Mouse (Mus musculus): ENCODE measurements at regions not wholly inside any gene's neighbourhood (a gene's known extent, or its start where the extent isn't known, plus 50 kb on each side); places are given as distances from the start of the nearest gene placed in this dataset.
"Not testable (repeated sequence)": the region's sequence is repeated elsewhere in the genome, so short reads cannot be mapped to it uniquely, and the experiment has no call there.

DNA sequence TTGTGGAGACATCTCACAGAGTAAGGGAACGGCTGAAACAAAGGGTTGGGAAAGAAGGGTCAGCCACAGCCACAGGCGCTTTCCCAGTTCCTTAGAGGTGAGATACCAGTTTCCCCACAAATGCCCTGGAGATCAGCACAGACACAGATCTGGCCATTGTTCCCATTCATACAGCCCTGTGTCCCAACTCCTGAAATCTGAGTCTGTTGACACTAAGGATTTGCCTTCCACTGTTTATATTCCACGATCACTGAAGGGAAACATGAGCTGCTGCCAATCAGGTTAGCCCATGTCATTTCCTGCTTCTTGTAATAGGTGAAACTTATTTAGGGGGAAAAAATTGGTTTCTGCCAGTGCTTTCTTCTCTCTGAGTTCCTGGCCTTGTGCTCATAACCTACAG, 78.5 kb upstream of the Zcchc2 start:
- DNase-seq (ENCODE audit: low spot score), result no peak
- no peak for ATAC-seq (replicated peaks; ENCODE audit: low FRiP score, low TSS enrichment, low read depth)

DNA sequence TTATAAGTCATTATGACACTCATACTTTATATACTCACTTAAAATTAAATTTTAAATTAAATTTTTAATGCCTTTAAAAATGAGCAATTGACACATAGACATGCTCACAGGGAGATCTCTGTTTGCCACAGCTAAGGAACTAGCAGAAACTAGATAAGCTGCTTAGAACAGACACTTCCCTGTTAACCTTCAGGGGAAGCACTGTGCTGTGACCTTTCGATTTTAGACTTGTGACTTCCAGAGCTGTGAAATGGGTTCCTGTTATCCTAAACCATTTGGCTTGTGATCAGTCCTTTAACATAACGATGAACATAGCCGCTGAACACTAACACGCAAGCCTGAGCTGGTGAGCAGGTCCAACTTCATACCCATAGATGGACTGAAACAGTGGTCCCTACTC, 68.4 kb upstream of the Zcchc2 start:
- 89% methylated on average over 4 of the region's 4 CpGs for WGBS

More for the DNA sequence above, 78.5 kb upstream of the Zcchc2 start:
- Histone ChIP-seq H3K9me3 (ENCODE audit: control insufficient read depth, low read length) (no peaks in the 10 kb centered on the region), H3K4me2 (ENCODE audit: low read length) (no peak overlapping the region), H3K4me3 (ENCODE audit: low read depth, low read length) (no peak overlapping the region), H3K4me1 (replicated peaks; ENCODE audit: control insufficient read depth, insufficient read depth, low read length) (0 out of 2 replicates have a peak, but pooled peaks cover 5% of the 10 kb centered on the region), H3K9ac (ENCODE audit: low read length) (no peak overlapping the region), H3K27me3 (replicated peaks; ENCODE audit: control insufficient read depth, insufficient read depth, low read length) (no peaks in the 10 kb centered on the region), H3K27ac (ENCODE audit: low read depth) (no peak overlapping the region), H3K36me3 (ENCODE audit: control insufficient read depth, insufficient read depth, low read length) (no peaks in the 10 kb centered on the region)
- WGBS, result 47% methylated on average over 3 of the region's 3 CpGs

DNA sequence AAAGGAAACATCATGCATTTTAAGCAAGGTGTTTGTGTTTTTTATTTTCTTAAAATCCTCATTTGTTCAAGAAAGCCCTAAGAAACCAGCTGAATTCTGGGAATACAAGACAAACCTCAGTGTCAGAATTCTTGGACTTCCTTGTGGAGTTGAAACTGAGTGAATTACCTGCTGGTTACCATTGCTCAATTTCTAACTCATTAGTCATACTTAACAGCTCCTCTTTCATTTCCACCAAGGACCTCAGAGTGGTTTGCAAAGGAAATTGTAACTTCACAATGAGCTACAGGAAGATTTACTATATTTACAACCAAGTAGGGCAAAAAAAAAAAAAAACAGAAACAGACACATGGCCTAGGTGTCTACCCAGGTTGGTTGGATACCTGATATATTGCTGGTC, 67.6 kb upstream of the Zcchc2 start:
- Histone ChIP-seq H3K27me3 (replicated peaks; ENCODE audit: control insufficient read depth, insufficient read depth, low read length) (no peaks in the 10 kb centered on the region), H3K4me1 (replicated peaks; ENCODE audit: control insufficient read depth, insufficient read depth, low read length) (no peaks in the 10 kb centered on the region), H3K4me2 (ENCODE audit: low read length) (no peak overlapping the region), H3K4me3 (ENCODE audit: low read depth, low read length) (no peak overlapping the region), H3K9ac (ENCODE audit: low read length) (no peak overlapping the region), H3K36me3 (ENCODE audit: control insufficient read depth, insufficient read depth, low read length) (no peaks in the 10 kb centered on the region), H3K27ac (ENCODE audit: low read depth) (no peak overlapping the region), H3K9me3 (ENCODE audit: control insufficient read depth, low read length) (no peaks in the 10 kb centered on the region)
- no peak for ATAC-seq (replicated peaks; ENCODE audit: low FRiP score, low TSS enrichment, low read depth)
- DNase-seq (ENCODE audit: low spot score), result no peak

More for the DNA sequence above, 68.4 kb upstream of the Zcchc2 start:
- Histone ChIP-seq H3K4me3 (ENCODE audit: low read depth, low read length) (no peak overlapping the region), H3K27me3 (replicated peaks; ENCODE audit: control insufficient read depth, insufficient read depth, low read length) (no peaks in the 10 kb centered on the region), H3K9me3 (ENCODE audit: control insufficient read depth, low read length) (no peaks in the 10 kb centered on the region), H3K9ac (ENCODE audit: low read length) (no peak overlapping the region), H3K27ac (ENCODE audit: low read depth) (no peak overlapping the region), H3K4me1 (replicated peaks; ENCODE audit: control insufficient read depth, insufficient read depth, low read length) (no peaks in the 10 kb centered on the region), H3K4me2 (ENCODE audit: low read length) (no peak overlapping the region), H3K36me3 (ENCODE audit: control insufficient read depth, insufficient read depth, low read length) (no peaks in the 10 kb centered on the region)
- ATAC-seq (replicated peaks; ENCODE audit: low FRiP score, low TSS enrichment, low read depth) (no peak), DNase-seq (ENCODE audit: low spot score) (no peak)

DNA sequence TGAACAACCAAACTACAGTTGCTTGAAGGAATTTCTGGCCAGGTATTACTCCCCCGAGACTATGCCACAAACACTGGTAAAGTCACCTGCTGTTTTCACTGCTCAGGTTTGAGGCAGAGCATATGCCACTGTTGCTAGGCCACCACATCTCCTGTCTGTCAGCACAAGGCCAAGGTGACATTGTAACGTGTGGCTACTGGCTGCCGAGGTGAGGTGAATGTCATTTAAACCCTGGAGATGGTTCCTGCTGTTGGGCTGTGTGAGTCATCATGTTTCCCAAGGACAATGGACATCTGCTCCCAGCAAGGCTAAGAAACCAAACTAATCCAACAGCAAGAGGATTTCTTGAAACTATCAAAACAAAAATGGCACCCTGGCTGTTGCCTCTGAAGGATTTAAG, 67.2 kb upstream of the Zcchc2 start:
- Histone ChIP-seq H3K36me3 (ENCODE audit: control insufficient read depth, insufficient read depth, low read length) (no peaks in the 10 kb centered on the region), H3K4me2 (ENCODE audit: low read length) (no peak overlapping the region), H3K4me1 (replicated peaks; ENCODE audit: control insufficient read depth, insufficient read depth, low read length) (no peaks in the 10 kb centered on the region), H3K9me3 (ENCODE audit: control insufficient read depth, low read length) (no peaks in the 10 kb centered on the region), H3K9ac (ENCODE audit: low read length) (no peak overlapping the region), H3K27ac (ENCODE audit: low read depth) (no peak overlapping the region), H3K27me3 (replicated peaks; ENCODE audit: control insufficient read depth, insufficient read depth, low read length) (no peaks in the 10 kb centered on the region), H3K4me3 (ENCODE audit: low read depth, low read length) (no peak overlapping the region)
- ATAC-seq (replicated peaks; ENCODE audit: low FRiP score, low TSS enrichment, low read depth) (no peak), DNase-seq (ENCODE audit: low spot score) (no peak)
- WGBS, result 62% methylated on average over 3 of the region's 3 CpGs

DNA sequence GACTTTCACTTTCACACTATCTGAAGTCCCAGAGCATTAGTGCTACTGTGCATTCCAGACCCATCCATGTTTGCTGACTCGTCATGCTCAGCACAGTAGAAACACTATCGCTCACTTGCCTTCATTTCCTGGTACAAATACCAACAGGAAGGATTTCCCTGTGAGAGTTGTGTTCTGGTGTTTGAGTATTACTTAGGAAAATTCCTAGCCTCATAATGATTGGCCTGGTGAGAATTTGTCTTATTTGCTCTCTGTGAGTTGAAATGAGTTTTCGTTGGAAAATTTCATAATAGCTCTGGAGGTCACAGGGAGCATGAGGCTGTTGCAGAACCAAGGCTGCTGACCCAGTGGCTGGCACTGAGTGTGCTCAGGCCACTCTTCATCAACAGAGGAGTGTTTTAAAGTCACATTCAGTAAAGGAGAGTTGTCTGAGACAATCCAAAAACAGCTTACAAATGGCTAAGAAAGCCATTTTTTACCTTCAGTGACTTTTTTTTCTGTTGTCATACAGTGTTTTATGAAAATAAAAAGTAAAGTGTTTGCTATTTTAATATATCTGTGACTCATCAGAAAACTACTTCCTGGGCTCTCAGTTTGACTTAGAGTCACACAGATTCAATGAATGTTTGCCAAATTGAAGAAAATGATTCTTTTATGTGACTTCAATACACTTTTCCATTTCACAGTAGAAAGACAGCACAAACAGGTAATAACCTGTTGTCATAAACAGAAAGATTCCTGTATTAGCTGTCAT, 64.4 kb upstream of the Zcchc2 start:
- Histone ChIP-seq H3K4me2 (ENCODE audit: low read length) (no peak overlapping the region), H3K9ac (ENCODE audit: low read length) (no peak overlapping the region), H3K27ac (ENCODE audit: low read depth) (no peak overlapping the region), H3K36me3 (ENCODE audit: control insufficient read depth, insufficient read depth, low read length) (no peaks in the 10 kb centered on the region), H3K9me3 (ENCODE audit: control insufficient read depth, low read length) (no peaks in the 10 kb centered on the region), H3K4me1 (replicated peaks; ENCODE audit: control insufficient read depth, insufficient read depth, low read length) (no peaks in the 10 kb centered on the region), H3K27me3 (replicated peaks; ENCODE audit: control insufficient read depth, insufficient read depth, low read length) (no peaks in the 10 kb centered on the region), H3K4me3 (ENCODE audit: low read depth, low read length) (no peak overlapping the region)
- ATAC-seq (replicated peaks; ENCODE audit: low FRiP score, low TSS enrichment, low read depth) (no peak), DNase-seq (ENCODE audit: low spot score) (no peak)
- WGBS, result 61% methylated on average over 3 of the region's 3 CpGs

DNA sequence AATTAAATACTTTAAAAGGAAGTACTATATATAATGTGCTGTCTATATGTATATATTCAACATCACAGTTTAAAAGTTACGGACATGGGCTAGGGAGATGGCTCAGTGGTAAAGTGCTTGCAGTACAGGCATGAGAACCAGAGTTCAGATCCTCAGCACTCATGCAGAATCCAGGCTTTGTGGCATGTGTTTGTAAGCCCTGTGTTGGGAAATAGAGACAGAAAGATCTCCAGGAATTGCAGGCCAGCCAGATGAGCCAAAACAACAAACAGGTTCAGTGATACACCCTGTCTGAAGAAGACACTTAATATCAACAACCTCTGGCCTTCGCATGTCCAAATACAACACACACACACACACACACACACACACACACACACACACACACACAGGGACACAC, 63.3 kb upstream of the Zcchc2 start:
- DNase-seq (ENCODE audit: low spot score) (no peak), ATAC-seq (replicated peaks; ENCODE audit: low FRiP score, low TSS enrichment, low read depth) (no peak)
- Histone ChIP-seq H3K4me1 (replicated peaks; ENCODE audit: control insufficient read depth, insufficient read depth, low read length) (no peaks in the 10 kb centered on the region), H3K4me2 (ENCODE audit: low read length) (no peak overlapping the region), H3K9me3 (ENCODE audit: control insufficient read depth, low read length) (no peaks in the 10 kb centered on the region), H3K4me3 (ENCODE audit: low read depth, low read length) (no peak overlapping the region), H3K27me3 (replicated peaks; ENCODE audit: control insufficient read depth, insufficient read depth, low read length) (no peaks in the 10 kb centered on the region), H3K9ac (ENCODE audit: low read length) (no peak overlapping the region), H3K27ac (ENCODE audit: low read depth) (no peak overlapping the region), H3K36me3 (ENCODE audit: control insufficient read depth, insufficient read depth, low read length) (no peaks in the 10 kb centered on the region)
- WGBS, result 83% methylated on average over 2 of the region's 2 CpGs

DNA sequence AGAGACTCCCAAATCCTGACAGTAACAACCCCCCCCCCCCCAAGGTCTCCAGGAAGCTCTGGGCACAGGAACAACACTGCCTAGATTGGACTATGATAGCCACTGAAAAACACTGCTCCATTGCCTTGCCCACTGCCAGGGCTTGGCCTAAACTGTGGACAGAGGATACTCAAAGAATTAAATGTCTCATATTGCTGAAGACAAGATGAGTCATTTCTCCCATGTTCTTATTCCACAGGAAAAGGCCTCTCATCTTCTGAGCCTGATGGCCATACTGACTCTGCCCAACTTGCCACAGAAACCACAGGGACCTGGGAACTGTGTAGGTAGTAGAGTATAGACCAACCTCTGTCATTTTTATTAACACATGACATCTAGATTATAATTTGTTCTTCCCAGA, 59.4 kb upstream of the Zcchc2 start:
- H3K9me3 ChIP-seq (ENCODE audit: control insufficient read depth, low read length), result no peaks in the 10 kb centered on the region
- ATAC-seq (replicated peaks; ENCODE audit: low FRiP score, low TSS enrichment, low read depth), result no peak
- H3K4me2 ChIP-seq (ENCODE audit: low read length), result no peak overlapping the region
- DNase-seq (ENCODE audit: low spot score), result no peak
- no peak overlapping the region for H3K4me3 ChIP-seq (ENCODE audit: low read depth, low read length)
- H3K27me3 ChIP-seq (replicated peaks; ENCODE audit: control insufficient read depth, insufficient read depth, low read length), result no peaks in the 10 kb centered on the region
- no peak overlapping the region for H3K27ac ChIP-seq (ENCODE audit: low read depth)
- no peaks in the 10 kb centered on the region for H3K36me3 ChIP-seq (ENCODE audit: control insufficient read depth, insufficient read depth, low read length)
- H3K9ac ChIP-seq (ENCODE audit: low read length), result no peak overlapping the region
- no peaks in the 10 kb centered on the region for H3K4me1 ChIP-seq (replicated peaks; ENCODE audit: control insufficient read depth, insufficient read depth, low read length)

DNA sequence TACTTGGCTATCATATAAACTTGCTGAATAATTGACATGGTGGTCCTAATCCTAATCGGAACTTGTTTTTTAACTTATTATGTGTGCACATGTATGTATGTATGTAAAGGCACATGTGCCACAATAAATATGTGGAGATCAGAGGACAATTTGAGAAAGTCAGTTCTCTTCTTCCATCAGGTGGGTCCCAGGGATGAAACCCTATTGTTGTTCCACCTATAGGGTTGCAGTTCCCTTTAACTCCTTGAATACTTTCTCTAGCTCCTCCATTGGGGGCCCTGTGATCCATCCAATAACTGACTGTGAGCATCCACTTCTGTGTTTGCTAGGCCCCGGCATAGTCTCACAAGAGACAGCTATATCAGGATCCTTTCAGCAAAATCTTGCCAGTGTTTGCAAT, 56.0 kb upstream of the Zcchc2 start:
- H3K4me1 ChIP-seq (replicated peaks; ENCODE audit: control insufficient read depth, insufficient read depth, low read length); H3K27ac ChIP-seq (ENCODE audit: low read depth); H3K36me3 ChIP-seq (ENCODE audit: control insufficient read depth, insufficient read depth, low read length); H3K4me2 ChIP-seq (ENCODE audit: low read length); H3K27me3 ChIP-seq (replicated peaks; ENCODE audit: control insufficient read depth, insufficient read depth, low read length); H3K9ac ChIP-seq (ENCODE audit: low read length); H3K4me3 ChIP-seq (ENCODE audit: low read depth, low read length); H3K9me3 ChIP-seq (ENCODE audit: control insufficient read depth, low read length); ATAC-seq (replicated peaks; ENCODE audit: low FRiP score, low TSS enrichment, low read depth); DNase-seq (ENCODE audit: low spot score): not testable (repeated sequence)
- WGBS, result 100% methylated on average over 2 of the region's 2 CpGs

Measured in intestine, embryonic 14.5 days (tissue).